Mouse (Mus musculus) myocyte (in vitro differentiated cells): Measurements from ENCODE around the gene Mctp2. TPM values are rescaled to one million over a fixed set of nuclear protein-coding genes. Genes with fewer than 3 reads are reported as not detected.

Experiments used
- H3K27me3 ChIP-seq: one replicate; pipeline ENCODE4 v1.6.1; 2011; ENCODE audit not compliant: control insufficient read depth, insufficient read depth, insufficient read length
- H3K36me3 ChIP-seq: one replicate; pipeline ENCODE4 v1.6.1; 2011; ENCODE audit not compliant: control insufficient read depth, insufficient read depth
- H3K4me2 ChIP-seq: one replicate; pipeline ENCODE4 v1.6.1; 2011; ENCODE audit warnings: low read depth, control low read depth
- H3K4me3 ChIP-seq: one replicate; pipeline ENCODE4 v1.5.1; 2011; ENCODE audit warnings: mild to moderate bottlenecking, control low read depth, moderate library complexity
- H3K79me2 ChIP-seq: one replicate; pipeline ENCODE4 v1.6.1; 2011; ENCODE audit not compliant: control insufficient read depth, insufficient read depth
- H3ac ChIP-seq: one replicate; pipeline ENCODE4 v1.6.1; 2011; ENCODE audit not compliant: control insufficient read depth, insufficient read length
- CEBPB ChIP-seq: IDR thresholded peaks from 2 replicates; pipeline ENCODE4 v1.6.1; 2011; ENCODE audit warnings: mild to moderate bottlenecking, moderate library complexity; ENCODE audit not compliant: poor library complexity, insufficient read depth, severe bottlenecking
- E2F4 ChIP-seq: IDR thresholded peaks from one replicate; pipeline ENCODE4 v1.6.1; 2011; ENCODE audit warnings: mild to moderate bottlenecking, control low read depth, moderate library complexity; ENCODE audit not compliant: insufficient read depth
- MAX ChIP-seq: IDR thresholded peaks from one replicate; pipeline ENCODE4 v1.6.1; 2011; ENCODE audit warnings: low read depth, mild to moderate bottlenecking, control low read depth
- MYOD1 ChIP-seq, 3 experiments: IDR thresholded peaks; one replicate each; pipeline ENCODE4 v1.6.1; 2011; ENCODE audit warnings: control low read depth in 2 of 3, low read depth in 2 of 3, mild to moderate bottlenecking in 2 of 3, moderate library complexity in 1 of 3; ENCODE audit not compliant: insufficient read length in 2 of 3, control insufficient read depth in 1 of 3
- MYOG ChIP-seq, 3 experiments: IDR thresholded peaks; one replicate each; pipeline ENCODE4 v1.6.1; 2011; ENCODE audit warnings: control low read depth in 2 of 3, low read depth in 2 of 3, mild to moderate bottlenecking in 2 of 3; ENCODE audit not compliant: insufficient read length in 2 of 3, control insufficient read depth in 1 of 3, insufficient read depth in 1 of 3
- POLR2A ChIP-seq: IDR thresholded peaks from one replicate; pipeline ENCODE4 v1.6.1; 2011; ENCODE audit warnings: low read depth, mild to moderate bottlenecking, control low read depth, moderate library complexity; ENCODE audit not compliant: insufficient read length
- POLR2AphosphoS2 ChIP-seq: IDR thresholded peaks from one replicate; pipeline ENCODE4 v1.6.1; 2011; ENCODE audit warnings: low read depth, control low read depth; ENCODE audit not compliant: insufficient read length
- REST ChIP-seq: IDR thresholded peaks from one replicate; pipeline ENCODE4 v1.6.1; 2011; ENCODE audit warnings: mild to moderate bottlenecking, control low read depth, moderate library complexity; ENCODE audit not compliant: insufficient read depth, insufficient read length
- SRF ChIP-seq: IDR thresholded peaks from one replicate; pipeline ENCODE4 v1.6.1; 2011; ENCODE audit warnings: low read depth; ENCODE audit not compliant: control insufficient read depth, insufficient read length
- TCF12 ChIP-seq: IDR thresholded peaks from one replicate; pipeline ENCODE4 v1.6.1; 2011; ENCODE audit warnings: mild to moderate bottlenecking, control low read depth; ENCODE audit not compliant: poor library complexity, insufficient read depth, severe bottlenecking
- TCF3 ChIP-seq: IDR thresholded peaks from one replicate; pipeline ENCODE4 v1.6.1; 2011; ENCODE audit warnings: low read depth, control low read depth; ENCODE audit not compliant: insufficient read length
- USF1 ChIP-seq: IDR thresholded peaks from one replicate; pipeline ENCODE4 v1.6.1; 2011; ENCODE audit warnings: low read depth, mild to moderate bottlenecking, control low read depth, moderate library complexity
- polyA plus RNA-seq: library from polyadenylated mRNA; unstranded; fragments of >200 nt; fragmentation: generic; extraction: Trizol; gene quantifications from one replicate; pipeline ENCODE4 v1.2.1, GENCODE M21; 2012; ENCODE audit warnings: missing spikeins

Mctp2 gene
- polyA plus RNA-seq, 1 experiment = 0.18 TPM

GRCm38 (mm10) chr7:72098603-72099002 is 207.8 kb downstream of the Mctp2 start:
- TF ChIP-seq TCF3 = no peak
- TF ChIP-seq POLR2AphosphoS2 = no peak
- no peak for TF ChIP-seq USF1
- no peak for TF ChIP-seq CEBPB
- no peak for TF ChIP-seq MYOD1 (IDR thresholded peaks at IDR 0.05; ENCODE audit: control insufficient read depth in 1 of 3, insufficient read length in 2 of 3, low read depth in 2 of 3)
- no peak for TF ChIP-seq E2F4
- TF ChIP-seq POLR2A = no peak
- no peak for TF ChIP-seq MYOG (IDR thresholded peaks at IDR 0.05; ENCODE audit: control insufficient read depth in 1 of 3, insufficient read depth in 1 of 3, insufficient read length in 2 of 3, low read depth in 2 of 3)
- no peak for TF ChIP-seq TCF12
- no peak for TF ChIP-seq MAX
- TF ChIP-seq SRF = no peak
- TF ChIP-seq REST = no peak
- peak overlapping the region; percentile 16 for H3K4me2 ChIP-seq
- H3K36me3 ChIP-seq = no peaks in the 10 kb centered on the region
- H3K4me3 ChIP-seq = no peak overlapping the region
- no peak overlapping the region for H3ac ChIP-seq
- no peaks in the 10 kb centered on the region for H3K79me2 ChIP-seq
- no peaks in the 10 kb centered on the region for H3K27me3 ChIP-seq

GRCm38 (mm10) chr7:72096973-72097372 is 209.4 kb downstream of the Mctp2 start:
- Histone ChIP-seq H3K79me2 (no peaks in the 10 kb centered on the region), H3K36me3 (no peaks in the 10 kb centered on the region), H3ac (no peak overlapping the region), H3K4me3 (no peak overlapping the region), H3K27me3 (no peaks in the 10 kb centered on the region), H3K4me2 (peak overlapping the region; percentile 56)
- TF ChIP-seq MYOD1 (IDR thresholded peaks at IDR 0.05; ENCODE audit: control insufficient read depth in 1 of 3, insufficient read length in 2 of 3, low read depth in 2 of 3) (no peak), TCF12 (no peak), SRF (no peak), E2F4 (no peak), CEBPB (no peak), POLR2AphosphoS2 (no peak), USF1 (no peak), MYOG (IDR thresholded peaks at IDR 0.05; ENCODE audit: control insufficient read depth in 1 of 3, insufficient read depth in 1 of 3, insufficient read length in 2 of 3, low read depth in 2 of 3) (no peak), TCF3 (no peak), MAX (no peak), REST (no peak), POLR2A (no peak)

GRCm38 (mm10) chr7:72096433-72096832 is 210.0 kb downstream of the Mctp2 start:
- TF ChIP-seq MYOG (IDR thresholded peaks at IDR 0.05; ENCODE audit: control insufficient read depth in 1 of 3, insufficient read depth in 1 of 3, insufficient read length in 2 of 3, low read depth in 2 of 3) (peak in 1 of 3 experiments; percentile 38), MAX (no peak), CEBPB (0 out of 2 replicates have a peak, but pooled peaks have one; percentile 61), E2F4 (no peak), SRF (no peak), POLR2AphosphoS2 (no peak), POLR2A (no peak), REST (no peak), TCF3 (no peak), TCF12 (no peak), USF1 (no peak), MYOD1 (IDR thresholded peaks at IDR 0.05; ENCODE audit: control insufficient read depth in 1 of 3, insufficient read length in 2 of 3, low read depth in 2 of 3) (peak in 2 of 3 experiments; percentile 62 to 72)
- Histone ChIP-seq H3K4me3 (no peak overlapping the region), H3K36me3 (no peaks in the 10 kb centered on the region), H3K27me3 (no peaks in the 10 kb centered on the region), H3K79me2 (no peaks in the 10 kb centered on the region), H3K4me2 (peak overlapping the region; percentile 56), H3ac (no peak overlapping the region)

- no peaks in the 10 kb centered on the region for H3K79me2 ChIP-seq
- no peak overlapping the region for H3ac ChIP-seq
- H3K4me3 ChIP-seq = no peak overlapping the region
- no peak overlapping the region for H3K4me2 ChIP-seq
- TF ChIP-seq TCF3 (no peak), REST (no peak), POLR2A (no peak), MYOD1 (IDR thresholded peaks at IDR 0.05; ENCODE audit: control insufficient read depth in 1 of 3, insufficient read length in 2 of 3, low read depth in 2 of 3) (no peak), E2F4 (no peak), POLR2AphosphoS2 (no peak), USF1 (no peak), SRF (no peak)
- H3K36me3 ChIP-seq = no peaks in the 10 kb centered on the region
- no peaks in the 10 kb centered on the region for H3K27me3 ChIP-seq
Measured at GRCm38 (mm10) chr7:72089463-72090175, 216.8 kb downstream of the Mctp2 start.

GRCm38 (mm10) chr7:72080705-72081104 is 225.7 kb downstream of the Mctp2 start:
- peak overlapping the region; percentile 7 for H3K4me2 ChIP-seq
- TF ChIP-seq POLR2AphosphoS2 = no peak
- TF ChIP-seq TCF3 = no peak
- peak; percentile 81 for TF ChIP-seq CEBPB
- TF ChIP-seq MYOG (IDR thresholded peaks at IDR 0.05; ENCODE audit: control insufficient read depth in 1 of 3, insufficient read depth in 1 of 3, insufficient read length in 2 of 3, low read depth in 2 of 3) = no peak
- TF ChIP-seq SRF = no peak
- TF ChIP-seq TCF12 = peak; percentile 67
- TF ChIP-seq REST = no peak
- no peak for TF ChIP-seq MAX
- TF ChIP-seq E2F4 = no peak
- TF ChIP-seq MYOD1 (IDR thresholded peaks at IDR 0.05; ENCODE audit: control insufficient read depth in 1 of 3, insufficient read length in 2 of 3, low read depth in 2 of 3) = peak in 2 of 3 experiments; percentile 44 to 63
- H3K4me3 ChIP-seq = no peak overlapping the region
- no peaks in the 10 kb centered on the region for H3K36me3 ChIP-seq
- no peak overlapping the region for H3ac ChIP-seq
- no peaks in the 10 kb centered on the region for H3K27me3 ChIP-seq
- no peaks in the 10 kb centered on the region for H3K79me2 ChIP-seq
